Mouse (Mus musculus) heart, adult 8-10 months (tissue): ENCODE results near the gene Htr3a. TPM values are rescaled to one million over a fixed set of nuclear protein-coding genes. Genes with fewer than 3 reads are reported as not detected.

Experiments
- DNase-seq: peaks from one replicate; pipeline ENCODE4 v3.0.0; 2022; ENCODE audit warnings: low spot score
- total RNA-seq, 4 experiments: library from RNA; stranded (reverse); gene quantifications; 2 replicates each; pipeline ENCODE4 v1.2.4; 2022

The Htr3a gene
- under 1 TPM in 2 of 4 experiments, not detected in 2; 0.24 to 0.28 TPM for total RNA-seq

DNA sequence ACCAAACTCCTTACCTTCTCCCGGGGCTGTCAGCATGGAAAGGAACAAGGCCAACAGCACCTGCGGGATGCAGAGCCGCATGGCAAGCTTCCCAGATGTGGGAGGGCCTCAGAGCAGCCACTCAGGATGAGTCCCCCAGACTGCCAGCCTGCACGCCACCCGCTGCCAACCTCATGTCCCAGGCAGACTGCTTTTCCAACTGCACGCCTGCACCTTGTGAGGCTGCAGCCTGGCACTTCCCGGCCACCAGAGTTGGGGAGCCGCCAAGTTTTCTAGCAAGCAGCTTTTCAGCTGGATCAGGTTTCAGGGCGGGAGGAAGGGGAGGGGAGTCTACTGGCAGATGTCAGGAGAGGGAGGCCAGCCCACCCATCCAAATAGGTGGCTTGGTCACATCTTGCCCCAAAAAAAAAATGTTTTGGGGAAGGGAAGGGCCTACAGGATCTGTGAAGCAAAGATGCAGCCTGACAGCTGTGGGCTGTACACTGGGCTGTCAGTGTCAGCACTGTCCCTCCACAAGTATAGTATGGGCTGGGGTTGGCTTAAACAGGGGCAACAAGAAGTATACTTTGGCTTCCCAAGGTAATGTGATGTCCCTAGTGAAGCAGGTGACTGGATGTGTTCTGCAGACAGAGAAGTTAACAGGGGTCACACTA is at the start of gene Htr3a:
Gene Htr3a (minus strand): TSS at position 215 of the 653 bp plus-strand sequence.
- peak; percentile 40 for DNase-seq

DNA sequence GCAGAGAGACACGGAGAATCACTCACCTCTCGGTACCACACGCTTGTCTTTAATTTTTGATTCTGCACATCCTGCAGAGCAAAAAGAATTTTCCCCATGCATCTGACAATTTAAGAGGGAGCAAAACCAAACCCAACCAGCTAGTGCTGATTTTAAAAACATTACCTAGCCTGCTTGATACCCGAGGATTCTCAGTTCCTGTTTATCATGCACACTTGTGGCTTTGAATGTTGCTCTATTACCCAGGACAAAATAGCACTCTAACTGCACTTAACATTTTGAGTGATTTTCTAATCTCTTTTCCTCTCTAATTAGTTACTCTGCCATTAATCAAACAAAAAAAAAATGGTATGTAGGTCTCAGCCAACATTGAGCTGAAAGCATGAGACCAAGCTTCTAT is 36.7 kb upstream of the Htr3a start:
- DNase-seq: no peak

DNA sequence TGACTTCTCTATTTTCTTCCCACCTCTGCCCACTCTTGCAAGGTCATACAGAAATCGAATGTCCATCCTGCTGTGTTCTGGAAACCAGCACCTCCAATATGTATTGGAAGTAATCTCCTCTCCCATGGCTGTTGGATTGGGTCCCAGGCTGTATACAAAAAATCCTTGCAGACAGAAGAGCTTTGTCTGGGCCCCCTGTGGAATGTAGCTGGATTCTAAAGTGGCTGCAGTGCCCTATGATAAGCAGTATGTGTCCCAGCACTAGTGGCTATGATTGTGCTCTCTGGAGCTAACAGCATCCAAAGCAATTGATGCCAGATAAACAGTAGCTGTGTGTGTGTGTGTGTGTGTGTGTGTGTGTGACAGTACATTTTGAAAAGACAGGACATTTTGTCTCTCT is 31.4 kb upstream of the Htr3a start:
- no peak for DNase-seq

DNA sequence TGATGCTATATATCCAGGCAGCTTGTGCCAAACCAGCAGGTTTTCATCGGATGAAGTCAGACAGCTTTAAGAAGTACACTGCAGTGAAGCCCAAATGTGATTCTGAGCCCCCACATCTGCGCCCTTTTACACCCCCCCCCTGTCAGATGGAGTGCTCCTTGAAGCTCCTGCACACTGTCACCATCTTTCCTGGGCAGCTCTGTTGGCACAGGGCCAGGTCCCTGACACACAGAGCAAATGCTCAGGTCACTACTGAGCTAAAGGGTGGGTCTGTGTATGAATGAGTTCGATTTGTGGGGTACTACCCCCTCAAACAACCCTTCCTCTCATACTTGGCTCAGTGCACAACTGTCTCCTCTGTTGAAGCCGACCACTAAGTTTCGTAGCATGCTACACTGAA is 18.5 kb upstream of the Htr3a start:
- no peak for DNase-seq

DNA sequence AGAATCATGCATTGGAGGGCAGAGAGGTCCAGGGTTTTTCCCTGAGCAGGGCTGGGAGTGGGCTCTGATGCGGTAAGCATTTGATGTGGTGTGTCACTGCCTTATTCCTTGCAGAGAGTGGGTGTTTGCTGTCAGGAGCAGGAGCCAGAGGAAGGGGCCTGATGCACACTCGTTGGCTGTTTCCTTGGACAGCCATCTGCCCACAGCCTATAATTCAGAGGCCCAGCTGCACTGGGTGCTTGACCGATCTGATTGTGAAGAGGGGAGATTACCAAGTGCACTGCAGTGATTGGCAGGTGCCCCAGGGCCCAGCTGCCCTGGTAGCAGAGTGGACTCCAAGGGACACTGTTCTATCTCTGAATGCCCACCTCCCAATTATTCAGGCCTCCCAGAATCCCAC is 17.9 kb upstream of the Htr3a start:
- no peak for DNase-seq

DNA sequence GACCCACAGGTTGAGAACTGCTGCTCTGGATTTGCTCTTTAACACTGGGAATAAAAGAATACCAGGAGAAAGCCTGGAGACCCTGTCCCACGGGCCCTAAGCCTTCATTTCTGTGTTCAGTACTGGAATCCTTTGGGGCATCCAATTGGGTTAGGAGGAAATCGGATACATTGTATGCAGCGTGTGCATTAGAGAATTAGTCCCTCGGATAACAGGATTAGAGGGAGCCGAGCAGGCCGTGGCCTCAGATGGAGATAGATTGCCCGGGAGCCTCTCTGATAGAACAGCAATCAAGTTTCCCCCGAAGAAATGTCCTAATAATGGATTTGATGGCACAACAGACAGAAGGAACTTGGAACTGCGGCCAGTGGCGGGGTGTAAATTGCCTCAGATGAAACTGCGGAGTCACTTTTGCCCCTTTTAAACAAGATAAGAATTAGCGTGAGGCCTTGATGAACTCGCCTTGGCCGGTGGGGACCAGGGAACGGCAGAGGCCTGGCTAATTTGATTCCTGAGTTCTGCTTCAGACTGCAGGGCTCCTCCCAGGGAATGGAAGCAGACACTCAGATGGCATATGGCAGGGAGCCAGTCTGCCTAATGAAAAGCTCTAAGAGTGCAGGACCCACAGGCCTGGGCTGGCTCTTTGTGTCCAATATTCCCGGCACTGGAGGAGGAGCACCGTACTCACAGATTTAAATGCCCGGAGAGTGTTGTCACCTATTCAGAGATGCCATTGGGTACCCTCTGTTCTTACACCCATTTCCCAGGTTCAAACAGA is 5.3 kb upstream of the Htr3a start:
- DNase-seq: no peak

DNA sequence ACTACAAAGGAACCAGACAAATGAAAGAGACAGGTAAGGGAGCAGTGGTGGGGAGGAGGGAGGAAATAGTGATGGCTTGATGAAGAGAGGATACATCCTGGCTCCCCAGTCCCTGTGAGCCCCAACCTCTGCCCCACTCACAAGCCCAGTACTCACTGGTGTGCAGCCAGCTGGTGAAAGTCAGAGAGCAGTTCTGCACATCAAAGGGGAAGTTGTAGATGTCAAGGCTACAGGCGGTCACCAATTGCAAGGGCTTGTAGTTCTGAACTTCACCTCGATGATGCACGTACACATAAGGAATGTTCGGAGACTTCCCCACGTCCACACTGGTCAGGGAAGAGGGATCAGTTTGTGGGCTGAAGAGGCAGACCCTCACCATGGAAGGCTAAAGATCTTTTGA is 6.5 kb downstream of the Htr3a start:
- no peak for DNase-seq

DNA sequence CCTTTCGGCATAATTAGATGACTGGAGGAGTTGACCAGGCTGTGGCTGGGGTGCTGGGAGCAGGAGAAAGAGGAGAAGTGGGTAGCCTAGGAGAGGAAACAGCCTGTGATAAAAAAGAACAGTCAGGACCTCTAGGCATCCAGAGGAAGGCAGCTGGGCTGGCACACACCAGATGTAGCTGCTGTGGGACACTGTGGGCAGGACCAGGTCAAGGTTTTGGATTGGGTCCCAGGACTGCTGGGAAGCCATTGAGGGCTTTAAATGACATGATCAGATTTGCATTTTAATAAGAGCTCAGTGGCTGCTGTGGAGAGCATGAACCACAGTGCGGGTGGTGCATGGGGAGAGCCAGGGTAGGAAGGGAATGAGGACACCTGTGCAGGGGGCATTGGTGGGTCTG is 7.1 kb downstream of the Htr3a start:
- DNase-seq: no peak

DNA sequence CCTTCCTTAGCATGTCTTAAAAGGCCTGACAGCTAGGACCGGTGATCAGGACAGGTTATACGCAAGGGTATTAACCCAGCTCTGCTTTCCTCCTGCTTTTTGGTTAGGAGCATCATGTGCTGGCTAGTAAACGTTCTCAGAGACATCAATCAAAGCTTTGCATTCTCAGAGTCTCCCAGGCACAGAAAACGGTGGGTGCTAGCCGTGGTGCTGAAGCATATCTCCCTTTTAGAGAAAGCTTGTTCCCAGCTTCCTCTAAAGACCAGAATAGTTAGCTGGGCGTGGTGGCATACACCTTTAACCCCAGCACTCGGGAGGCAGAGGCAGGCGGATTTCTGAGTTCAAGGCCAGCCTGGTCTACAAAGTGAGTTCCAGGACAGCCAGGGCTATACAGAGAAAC is 12.3 kb downstream of the Htr3a start:
- no peak for DNase-seq

DNA sequence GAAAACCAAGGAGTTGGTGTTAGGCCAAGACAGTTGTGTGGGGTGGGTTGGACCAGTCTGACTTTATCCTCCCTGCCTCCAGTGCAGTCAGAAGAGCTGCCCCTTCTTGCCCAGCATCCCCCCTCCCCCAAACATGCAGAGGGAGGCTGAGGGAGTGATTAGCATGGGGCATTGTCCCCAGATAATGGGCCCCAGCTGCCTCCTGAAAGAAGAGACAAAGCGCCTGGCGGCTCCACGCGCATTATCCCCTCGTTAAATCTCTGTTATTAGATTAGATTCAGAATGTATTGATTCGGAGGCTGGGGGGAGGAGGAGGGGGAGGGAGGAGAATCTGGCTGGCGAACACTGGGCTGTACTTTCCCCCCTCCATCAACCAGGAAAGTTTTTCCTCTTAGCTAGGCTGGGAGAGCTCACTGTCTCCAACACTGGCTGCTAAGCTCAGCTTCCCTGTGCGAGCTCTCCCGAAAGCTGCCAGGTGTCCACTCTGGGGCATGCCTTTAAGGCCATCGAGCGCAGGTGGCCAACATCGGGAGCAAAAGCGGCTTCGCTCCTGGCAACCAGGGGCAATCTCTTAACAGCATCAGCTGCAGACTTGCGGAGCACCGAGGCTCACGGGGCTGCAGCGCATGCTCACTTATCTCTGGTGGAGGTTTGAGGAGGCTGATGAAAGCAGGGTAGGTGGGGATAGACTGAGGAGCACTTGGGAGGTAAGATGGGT is 14.9 kb downstream of the Htr3a start:
- DNase-seq: no peak

DNA sequence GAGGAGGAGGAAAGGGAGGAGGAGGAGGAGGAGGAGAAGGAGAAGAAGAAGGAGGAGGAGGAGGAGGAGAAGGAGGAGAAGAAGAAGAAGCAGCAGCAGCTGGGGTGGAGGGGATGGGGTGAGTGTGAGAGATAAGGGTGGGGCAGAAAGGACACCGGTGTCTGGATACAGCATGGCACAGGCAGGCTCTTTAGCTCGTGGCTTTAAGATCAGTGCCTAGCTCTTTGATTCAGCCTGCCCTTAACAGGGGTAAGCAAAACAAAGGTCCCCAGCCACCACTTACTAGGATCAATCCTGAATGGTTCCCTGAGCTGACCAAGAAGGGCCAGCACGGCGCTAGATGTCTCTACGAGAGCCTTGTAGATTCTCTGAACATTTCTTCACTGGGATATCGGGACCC is 16.1 kb downstream of the Htr3a start:
- DNase-seq: no peak

DNA sequence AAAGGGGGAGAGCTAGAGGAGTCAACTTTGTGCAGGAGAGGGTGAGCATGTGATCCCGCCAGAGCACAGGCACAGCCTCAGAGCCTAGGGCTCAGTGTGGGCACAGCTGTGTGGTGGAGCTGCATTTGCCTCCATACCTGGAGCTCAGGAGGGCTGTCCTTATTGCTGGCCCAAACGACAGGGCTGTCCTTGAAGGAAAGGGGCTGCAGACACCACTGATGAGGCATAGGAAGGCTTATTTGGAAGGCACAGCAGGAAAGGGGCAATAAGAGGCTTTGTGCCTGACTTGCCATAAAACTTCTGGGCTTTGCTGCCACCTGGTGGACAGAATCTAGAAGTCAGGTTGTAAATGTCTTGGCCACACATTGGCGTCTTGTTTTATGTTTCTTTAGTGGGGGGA is 16.9 kb downstream of the Htr3a start:
- peak; percentile 67 for DNase-seq

DNA sequence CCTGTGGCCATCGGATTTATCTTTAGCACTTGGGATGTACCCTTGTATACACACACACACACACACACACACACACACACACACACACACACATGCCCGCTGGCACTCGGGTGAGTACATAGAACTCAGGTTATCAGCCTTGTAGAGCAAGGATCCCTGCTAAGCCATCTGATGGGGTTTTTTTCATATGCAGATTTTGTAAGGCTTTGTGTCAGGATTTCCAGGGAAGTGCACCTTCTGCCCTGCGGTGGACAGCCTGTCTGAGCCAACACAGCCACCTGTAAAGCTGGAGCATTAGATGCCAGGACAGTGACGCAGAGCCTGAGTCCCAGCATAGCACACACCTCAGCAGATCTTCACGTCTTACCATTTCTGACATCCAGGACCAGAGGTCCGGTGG is 21.8 kb downstream of the Htr3a start:
- no peak for DNase-seq

DNA sequence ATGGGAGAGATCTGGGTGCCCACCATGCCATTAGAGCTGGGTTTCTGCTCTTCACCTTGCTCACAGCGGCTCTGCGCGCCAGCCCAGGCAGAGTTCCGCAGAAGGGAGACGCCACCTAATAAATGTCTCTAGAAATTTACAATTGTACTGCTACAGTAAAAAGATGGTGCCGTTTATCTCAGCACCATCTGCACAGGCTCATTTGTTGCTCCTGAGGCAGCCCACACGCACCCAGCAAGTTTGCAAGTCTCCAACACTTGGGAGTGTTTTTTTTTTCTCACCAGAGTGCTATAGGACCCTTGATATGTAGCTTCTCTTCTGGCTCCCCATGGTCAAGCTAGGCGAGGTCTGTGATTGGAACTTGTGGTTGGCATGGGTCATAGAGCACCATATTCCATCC is 38.0 kb downstream of the Htr3a start:
- DNase-seq: no peak

DNA sequence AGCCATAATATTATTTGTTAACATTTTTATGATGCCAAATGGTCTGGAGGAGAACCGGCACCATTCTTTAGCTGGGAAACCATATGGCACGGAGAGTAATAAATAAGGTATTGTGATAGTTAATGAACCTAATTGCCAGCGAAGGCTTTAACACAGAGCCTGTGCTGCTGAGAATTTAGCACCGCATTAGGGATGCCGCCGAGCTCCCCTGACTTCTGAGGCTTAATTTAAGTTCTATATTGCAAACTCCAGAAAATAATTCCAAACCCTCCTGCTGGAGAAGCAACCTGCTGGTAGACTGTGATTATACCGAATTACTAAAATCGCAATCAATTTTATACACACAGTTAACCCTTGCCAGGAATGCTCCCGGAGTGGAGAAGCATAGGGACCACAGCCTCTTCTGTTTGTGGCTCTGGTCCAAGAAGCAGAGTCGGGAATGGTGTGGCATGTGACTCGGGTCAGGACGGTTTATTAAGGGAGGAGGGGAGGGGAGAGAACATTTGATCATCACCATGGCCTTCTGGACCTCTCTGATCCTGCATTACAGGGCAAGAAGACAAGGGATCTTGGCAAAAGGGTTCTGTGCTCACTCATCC is 44.3 kb downstream of the Htr3a start:
- DNase-seq: no peak

DNA sequence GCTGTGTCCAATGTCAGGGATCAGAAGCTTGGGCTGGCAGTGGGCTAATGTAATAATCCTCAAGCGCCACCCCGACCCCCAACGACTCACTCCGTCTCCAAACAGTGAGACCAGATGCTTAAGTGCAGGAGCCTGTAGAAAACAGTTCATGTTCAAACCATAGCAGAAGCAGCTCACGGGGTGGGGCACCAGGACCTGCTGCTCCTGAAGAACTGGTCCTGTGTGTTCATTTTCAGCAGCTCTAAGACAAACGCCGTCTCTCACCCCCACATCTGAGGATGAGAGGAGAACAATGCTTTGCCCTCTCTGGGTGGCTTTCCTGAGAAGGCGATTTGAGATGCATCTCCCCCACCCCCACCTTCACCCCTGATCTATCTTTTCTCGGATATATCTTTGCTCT is 45.7 kb downstream of the Htr3a start:
- no peak for DNase-seq

DNA sequence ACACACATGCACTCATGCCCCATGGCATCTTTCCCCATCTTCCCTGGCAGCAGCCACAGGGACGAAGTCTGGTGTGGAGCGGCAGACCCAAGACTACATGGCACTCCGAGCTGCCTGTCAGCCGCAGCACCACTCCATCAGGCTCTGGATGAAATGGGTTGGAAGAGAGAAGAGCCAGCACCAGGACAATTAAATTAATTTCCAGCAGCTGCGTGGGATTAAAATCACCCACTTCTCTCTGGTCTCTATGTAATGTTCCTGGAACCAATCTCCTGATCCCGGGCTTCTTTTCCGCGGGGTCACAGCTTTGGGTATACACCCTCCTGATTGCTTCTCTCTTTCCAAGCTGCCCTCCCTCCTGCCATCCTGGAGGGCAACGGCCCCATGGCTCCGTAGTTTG is 49.4 kb downstream of the Htr3a start:
- no peak for DNase-seq

DNA sequence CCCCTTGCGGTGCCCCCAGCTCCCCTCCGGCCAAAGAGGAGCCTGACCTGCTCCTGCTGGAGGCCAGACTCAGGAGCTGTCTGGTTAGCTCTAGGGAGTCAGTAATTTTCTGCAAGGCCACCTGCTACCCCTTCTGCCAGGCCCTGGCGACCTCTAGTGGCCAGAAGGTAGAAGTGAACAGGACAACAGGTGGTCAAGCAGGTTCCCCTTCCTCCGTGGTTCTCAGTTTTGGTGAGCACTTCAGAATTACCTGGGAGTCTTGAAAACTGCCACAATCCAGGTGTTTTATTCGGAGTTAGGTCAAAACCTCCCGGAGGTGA is 50.4 kb downstream of the Htr3a start:
- peak; percentile 72 for DNase-seq

DNA sequence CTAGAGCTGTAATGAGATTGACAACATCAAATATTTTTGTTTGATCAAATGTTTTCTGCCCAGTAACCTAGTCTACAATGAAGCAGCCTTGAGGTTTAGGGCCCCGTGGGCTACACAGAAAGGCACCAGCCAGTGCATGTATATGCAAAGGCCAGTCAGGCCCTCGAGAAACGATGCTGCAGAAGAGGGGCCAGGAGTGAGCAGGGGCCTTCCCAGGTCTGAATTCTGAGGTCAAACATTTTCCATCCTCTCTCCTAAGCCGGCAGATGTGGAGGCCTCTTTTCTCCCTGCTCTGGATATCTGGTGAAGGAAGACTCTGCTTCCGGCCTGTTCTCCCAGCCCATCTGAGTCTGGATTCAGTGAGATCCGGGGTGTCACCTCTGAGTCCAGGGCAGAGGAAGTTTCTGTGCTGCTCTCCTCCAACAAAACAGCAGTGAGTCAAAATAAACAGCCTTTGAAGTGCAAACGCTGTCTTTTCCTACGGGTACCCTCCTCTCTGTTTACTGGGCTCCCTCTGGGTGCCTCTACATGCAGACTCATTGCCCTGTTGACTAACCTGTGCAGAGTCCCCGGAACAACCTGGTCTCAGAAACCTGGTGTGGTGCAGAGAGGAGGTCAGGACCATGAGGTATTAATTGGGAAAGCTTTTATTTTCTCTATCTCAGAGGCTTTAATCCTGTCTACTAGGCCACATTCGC is 50.9 kb downstream of the Htr3a start:
- no peak for DNase-seq

DNA sequence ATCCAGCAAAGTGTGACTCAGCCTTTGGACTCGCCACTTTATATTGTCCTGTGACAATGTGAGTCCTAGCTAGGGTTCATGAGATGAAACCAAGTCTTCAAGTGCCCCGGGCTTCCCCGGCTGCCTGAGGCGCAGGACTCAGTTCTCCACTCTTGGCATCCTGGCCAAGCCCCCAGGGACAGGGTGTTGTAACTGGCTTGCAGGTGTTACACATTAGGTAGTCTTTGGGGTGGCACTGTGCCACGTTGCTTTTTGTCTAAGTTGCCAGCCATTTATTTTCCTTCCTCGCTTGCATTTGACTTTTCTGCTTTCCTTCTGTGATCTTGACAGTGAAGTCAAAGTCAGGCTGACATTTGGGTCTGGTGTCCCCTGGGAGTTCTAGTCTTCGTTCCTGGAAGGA is 53.0 kb downstream of the Htr3a start:
- DNase-seq: no peak

DNA sequence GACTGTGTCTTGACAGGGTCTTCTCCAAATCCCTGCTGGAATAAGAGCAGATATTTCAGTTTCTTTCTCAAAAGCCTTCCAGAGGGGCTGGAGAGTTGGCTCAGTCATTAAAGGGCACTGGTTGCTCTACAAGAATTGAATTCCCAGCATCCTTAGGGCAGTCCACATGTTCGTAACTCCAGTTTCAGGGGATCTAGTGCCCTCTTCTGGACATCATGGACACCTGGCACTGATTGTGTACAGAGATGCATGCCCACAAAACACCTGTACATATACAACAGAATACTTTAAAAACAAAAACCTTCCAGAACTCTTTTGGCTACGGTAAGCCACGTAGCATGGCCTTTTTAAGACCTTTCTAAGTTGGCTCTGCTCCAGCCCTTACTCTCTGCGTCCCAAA is 54.7 kb downstream of the Htr3a start:
- DNase-seq: no peak

DNA sequence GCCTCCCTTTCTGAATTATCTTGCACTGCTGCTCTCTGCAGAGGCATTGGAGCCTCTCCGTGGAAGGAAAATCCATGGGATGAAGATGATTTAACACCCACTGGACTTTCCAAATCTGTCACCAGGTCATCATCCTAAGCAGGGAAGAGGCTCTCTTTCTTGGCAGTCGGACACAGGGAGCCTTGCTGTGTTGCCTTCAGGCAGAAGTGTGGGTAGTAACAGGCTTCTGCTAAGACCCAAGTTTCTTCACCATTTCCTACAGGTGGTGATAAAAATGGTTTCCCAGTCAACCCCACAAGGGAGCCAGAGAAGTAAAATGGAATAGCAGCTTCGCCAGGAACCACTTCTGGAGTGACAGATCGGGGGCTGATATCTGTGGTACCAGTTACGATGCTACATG is 61.4 kb downstream of the Htr3a start:
- DNase-seq: no peak
